Comparison of ENCODE assay signal across 1 mouse cellular context in genomic region chr2:119173991-119174651, GRCm38 (mm10).
A peak's percentile ranks its signal among the peaks of the same experiment; 100 is the strongest.
TF ChIP-seq lines count a peak whose summit lies in the region.

Gm14137 (plus strand) TSS chr2:119174509.

TF ChIP-seq in CH12.LX, 34 proteins besides CTCF, POLR2A, EP300 and RAD21 (continued from another document):
- TF ChIP-seq MEF2A (IDR thresholded peaks at IDR 0.05; ENCODE audit: borderline replicate concordance, low read depth, low read length) (peak; percentile 85), BHLHE40 (IDR thresholded peaks at IDR 0.05; ENCODE audit: low read depth, low read length) (peak; percentile 86), E2F4 (IDR thresholded peaks at IDR 0.05; ENCODE audit: insufficient replicate concordance, low read depth, low read length) (no peak), MXI1 (IDR thresholded peaks at IDR 0.05; ENCODE audit: low read depth, low read length) (peak; percentile 75), NRF1 (IDR thresholded peaks at IDR 0.05; ENCODE audit: low read depth, low read length) (0 out of 2 replicates have a peak, but pooled peaks have one; percentile 5), SIN3A (IDR thresholded peaks at IDR 0.05; ENCODE audit: low read length) (peak; percentile 95), NELFE (IDR thresholded peaks at IDR 0.05; ENCODE audit: low read depth, low read length) (no peak), MAZ (IDR thresholded peaks at IDR 0.05; ENCODE audit: low read depth, low read length) (peak; percentile 75; the same call in 1 of the 2 replicates)
TF ChIP-seq in CH12.LX: peak in this region for 12.
